Mouse (Mus musculus): Measurements from ENCODE around the gene Ntf5. TPM values are rescaled to one million over a fixed set of nuclear protein-coding genes. Genes with fewer than 3 reads are reported as not detected.

Ntf5 gene
- polyA plus RNA-seq, 2 experiments, result 4.4 to 4.5 TPM

DNA sequence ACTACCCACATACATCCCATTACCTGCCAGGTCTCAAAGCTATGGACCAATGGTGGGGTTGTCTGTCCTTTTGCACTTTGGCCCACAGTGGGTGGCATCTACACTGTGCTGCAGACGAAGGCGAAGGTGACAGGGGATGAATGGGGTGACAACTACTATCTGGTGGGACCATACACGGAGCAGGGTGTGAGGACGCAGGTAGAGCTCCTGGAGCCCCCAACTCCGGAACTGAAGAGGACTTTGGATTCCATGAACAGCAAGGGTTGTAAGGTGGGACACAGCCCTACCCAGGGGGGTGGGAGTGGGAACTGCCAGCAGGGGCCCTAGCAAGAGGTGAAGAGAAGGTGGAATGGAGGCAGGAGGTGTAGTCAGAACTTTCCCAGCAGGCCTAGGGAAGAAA lies 22.9 kb downstream of the Ntf5 start:
- DNase-seq (ENCODE audit: low spot score) (no peak), ATAC-seq (ENCODE audit: low FRiP score, low read depth) (no peak)
- Histone ChIP-seq H3K9ac (ENCODE audit: low read depth, low read length, severe bottlenecking) (no peak overlapping the region), H3K4me2 (replicated peaks; ENCODE audit: low read depth, low read length, severe bottlenecking) (0 out of 2 replicates have a peak overlapping the region, but pooled peaks have one; percentile 80), H3K4me1 (ENCODE audit: control insufficient read depth, insufficient read depth, low read length) (peaks cover 37% of the 10 kb centered on the region), H3K4me3 (replicated peaks; ENCODE audit: low read length) (no peak overlapping the region), H3K9me3 (ENCODE audit: control insufficient read depth, low read length) (no peaks in the 10 kb centered on the region), H3K27ac (replicated peaks; ENCODE audit: low read depth, low read length) (no peak overlapping the region), H3K27me3 (ENCODE audit: control insufficient read depth, insufficient read depth, low read length) (no peaks in the 10 kb centered on the region), H3K36me3 (ENCODE audit: control insufficient read depth, insufficient read depth, low read length) (peaks cover 28% of the 10 kb centered on the region)
- WGBS, result 89% methylated on average over 5 of the region's 5 CpGs
- no peak for TF ChIP-seq POLR2A (IDR thresholded peaks at IDR 0.05; ENCODE audit: borderline replicate concordance, extremely low read depth, insufficient read depth, insufficient read length)

DNA sequence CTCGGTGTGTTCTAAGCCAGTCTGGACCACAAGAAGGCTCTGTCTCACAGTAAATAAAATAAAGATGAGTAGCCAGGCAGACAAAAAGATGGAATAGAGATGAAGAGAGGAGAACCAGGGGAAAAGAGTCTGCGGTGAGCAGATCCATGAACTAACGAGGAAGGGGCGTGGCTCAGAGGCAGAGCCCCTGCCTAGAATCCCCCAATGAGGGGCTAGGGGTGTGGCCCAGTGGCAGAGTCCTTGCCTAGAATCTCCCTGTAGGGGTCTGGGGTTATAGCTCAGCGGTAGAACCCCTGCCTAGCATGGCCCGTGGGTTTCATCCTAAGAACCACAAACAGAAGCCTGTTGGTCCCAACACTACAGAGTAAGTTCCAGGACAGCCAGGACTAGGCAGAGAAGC lies 23.6 kb downstream of the Ntf5 start:
- WGBS, result 22% methylated on average over 6 of the region's 6 CpGs
- Histone ChIP-seq H3K36me3 (ENCODE audit: control insufficient read depth, insufficient read depth, low read length) (peaks cover 26% of the 10 kb centered on the region), H3K4me1 (ENCODE audit: control insufficient read depth, insufficient read depth, low read length) (peaks cover 37% of the 10 kb centered on the region), H3K4me3 (replicated peaks; ENCODE audit: low read length) (no peak overlapping the region), H3K27ac (replicated peaks; ENCODE audit: low read depth, low read length) (no peak overlapping the region), H3K27me3 (ENCODE audit: control insufficient read depth, insufficient read depth, low read length) (no peaks in the 10 kb centered on the region), H3K9me3 (ENCODE audit: control insufficient read depth, low read length) (no peaks in the 10 kb centered on the region), H3K4me2 (replicated peaks; ENCODE audit: low read depth, low read length, severe bottlenecking) (peak overlapping the region; percentile 23), H3K9ac (ENCODE audit: low read depth, low read length, severe bottlenecking) (no peak overlapping the region)
- no peak for TF ChIP-seq POLR2A (IDR thresholded peaks at IDR 0.05; ENCODE audit: borderline replicate concordance, extremely low read depth, insufficient read depth, insufficient read length)
- ATAC-seq (ENCODE audit: low FRiP score, low read depth) (no peak), DNase-seq (ENCODE audit: low spot score) (no peak)

DNA sequence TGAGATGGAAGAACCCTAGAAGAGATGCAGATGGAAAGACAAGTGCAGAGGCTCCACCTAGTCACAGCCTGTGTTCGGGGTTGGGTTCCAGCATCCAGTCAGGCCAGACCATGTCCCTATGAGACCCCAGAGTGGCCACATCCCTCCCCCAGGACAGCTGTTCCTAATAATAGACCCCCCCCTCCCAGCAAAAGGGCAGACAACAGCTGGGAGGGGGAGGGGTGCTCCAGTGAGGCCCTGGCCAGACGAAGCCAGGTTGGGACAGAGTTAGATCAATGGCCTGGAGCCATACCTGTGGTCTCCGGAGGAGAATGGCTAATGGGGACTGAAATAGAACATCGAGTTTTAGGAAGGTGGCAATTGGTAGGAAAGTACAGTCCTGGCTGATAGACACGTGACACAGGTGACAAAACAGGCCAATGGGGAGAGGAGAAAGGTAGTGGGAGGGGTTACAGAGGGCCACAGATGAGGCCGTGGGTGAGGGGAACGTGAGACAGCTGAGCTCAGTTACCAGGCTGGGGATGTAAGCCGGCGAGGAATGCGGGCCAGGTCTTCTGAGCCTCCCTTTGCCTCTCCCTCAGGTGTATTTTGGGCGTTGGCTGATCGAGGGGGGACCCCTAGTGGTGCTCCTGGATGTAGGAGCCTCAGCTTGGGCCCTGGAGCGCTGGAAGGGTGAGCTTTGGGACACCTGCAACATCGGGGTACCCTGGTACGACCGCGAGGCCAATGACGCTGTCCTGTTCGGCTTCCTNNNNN lies 24.2 kb downstream of the Ntf5 start, which contains the start of gene Ruvbl2:
Gene Ruvbl2, minus strand, starts transcription at position 576 of the 756 bp plus-strand sequence.
- TF ChIP-seq POLR2A (IDR thresholded peaks at IDR 0.05; ENCODE audit: borderline replicate concordance, extremely low read depth, insufficient read depth, insufficient read length), result no peak
- 11% methylated on average over 18 of the region's 19 CpGs for WGBS
- Histone ChIP-seq H3K4me2 (replicated peaks; ENCODE audit: low read depth, low read length, severe bottlenecking) (peak within 1 kb of the TSS; percentile 36), H3K4me3 (replicated peaks; ENCODE audit: low read length) (0 out of 2 replicates have a peak within 1 kb of the TSS, but pooled peaks have one; percentile 2), H3K9ac (ENCODE audit: low read depth, low read length, severe bottlenecking) (no peak within 1 kb of the TSS), H3K36me3 (ENCODE audit: control insufficient read depth, insufficient read depth, low read length) (peaks cover 28% of the 10 kb centered on the region), H3K27me3 (ENCODE audit: control insufficient read depth, insufficient read depth, low read length) (no peaks in the 10 kb centered on the region), H3K27ac (replicated peaks; ENCODE audit: low read depth, low read length) (no peak within 1 kb of the TSS; the same call in 1 of the 2 replicates), H3K4me1 (ENCODE audit: control insufficient read depth, insufficient read depth, low read length) (peaks cover 37% of the 10 kb centered on the region), H3K9me3 (ENCODE audit: control insufficient read depth, low read length) (no peaks in the 10 kb centered on the region)
- ATAC-seq (ENCODE audit: low FRiP score, low read depth), result no peak
- no peak for DNase-seq (ENCODE audit: low spot score)

DNA sequence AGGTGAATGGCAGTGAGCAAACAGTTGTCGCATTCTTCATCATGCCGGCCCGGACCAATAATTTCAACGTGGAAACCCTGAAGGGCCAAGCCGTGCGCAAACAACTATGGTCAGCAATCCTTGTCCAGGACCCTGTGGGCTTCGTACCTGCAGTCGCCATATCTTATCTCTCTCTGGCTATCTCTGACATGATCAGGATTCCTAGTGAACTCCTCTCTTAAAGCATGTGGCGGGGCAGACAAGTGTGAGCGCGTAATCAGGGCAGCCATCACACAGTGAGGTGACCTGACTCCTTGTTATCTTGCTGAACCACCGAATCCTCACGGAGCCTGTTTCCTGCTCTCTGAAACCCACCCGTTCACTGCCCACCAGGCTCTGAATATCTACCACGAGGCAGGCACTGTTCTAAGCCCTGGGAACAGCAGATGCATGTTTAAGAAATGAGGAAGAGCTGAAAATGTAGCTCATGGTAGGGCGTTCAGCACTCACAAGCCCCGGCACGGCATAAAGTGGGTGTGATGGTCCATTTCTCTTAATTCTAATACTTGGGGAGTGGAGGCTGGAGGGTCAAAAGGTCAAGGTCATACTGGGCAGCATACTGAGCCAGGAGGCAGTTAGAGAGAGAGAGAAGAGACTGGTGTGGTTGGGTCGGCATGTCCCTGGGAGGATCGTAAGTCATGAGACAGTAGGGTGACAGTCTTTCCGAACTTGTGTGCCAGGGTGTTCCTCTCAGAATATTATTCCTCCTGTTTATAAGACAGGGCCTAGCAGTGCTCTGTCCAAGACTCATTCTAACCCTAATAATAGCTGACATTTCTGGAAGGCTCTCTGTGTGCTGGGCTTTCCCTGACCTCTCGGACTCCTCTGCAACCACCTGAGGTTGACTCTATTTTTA lies 30.3 kb downstream of the Ntf5 start:
- H3K9me3 ChIP-seq (ENCODE audit: control insufficient read depth, low read length), result no peaks in the 10 kb centered on the region
- no peaks in the 10 kb centered on the region for H3K4me1 ChIP-seq (ENCODE audit: control insufficient read depth, insufficient read depth, low read length)
- ATAC-seq (ENCODE audit: low FRiP score, low read depth), result no peak
- TF ChIP-seq POLR2A (IDR thresholded peaks at IDR 0.05; ENCODE audit: borderline replicate concordance, extremely low read depth, insufficient read depth, insufficient read length), result no peak
- no peak overlapping the region for H3K4me2 ChIP-seq (replicated peaks; ENCODE audit: low read depth, low read length, severe bottlenecking)
- H3K27ac ChIP-seq (replicated peaks; ENCODE audit: low read depth, low read length), result no peak overlapping the region
- H3K36me3 ChIP-seq (ENCODE audit: control insufficient read depth, insufficient read depth, low read length), result peaks cover 72% of the 10 kb centered on the region
- H3K4me3 ChIP-seq (replicated peaks; ENCODE audit: low read length), result no peak overlapping the region
- H3K9ac ChIP-seq (ENCODE audit: low read depth, low read length, severe bottlenecking), result no peak overlapping the region
- no peaks in the 10 kb centered on the region for H3K27me3 ChIP-seq (ENCODE audit: control insufficient read depth, insufficient read depth, low read length)
- no peak for DNase-seq (ENCODE audit: low spot score)
- 84% methylated on average over 22 of the region's 22 CpGs for WGBS

DNA sequence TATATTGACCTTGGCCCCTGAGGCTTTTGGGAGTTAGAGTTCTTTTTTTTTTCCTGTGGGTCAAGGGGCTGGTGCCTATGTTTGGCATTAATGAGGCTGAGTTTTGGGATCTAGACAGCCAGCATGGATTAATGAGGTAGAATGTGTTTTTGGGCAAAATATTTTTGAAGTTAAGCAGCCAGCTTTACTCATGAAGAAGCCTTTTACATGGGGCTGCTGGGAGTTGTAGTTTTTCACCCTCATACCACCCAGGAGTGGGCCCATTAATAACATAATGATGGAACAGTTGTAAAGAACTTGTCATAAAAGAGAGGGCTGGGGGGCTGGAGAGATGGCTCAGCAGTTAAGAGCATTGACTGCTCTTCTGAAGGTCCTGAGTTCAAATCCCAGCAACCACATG lies 33.1 kb downstream of the Ntf5 start:
- ATAC-seq (ENCODE audit: low FRiP score, low read depth) (no peak), DNase-seq (ENCODE audit: low spot score) (no peak)
- H3K9me3 ChIP-seq (ENCODE audit: control insufficient read depth, low read length), result no peaks in the 10 kb centered on the region
- H3K4me3 ChIP-seq (replicated peaks; ENCODE audit: low read length), result no peak overlapping the region
- TF ChIP-seq POLR2A (IDR thresholded peaks at IDR 0.05; ENCODE audit: borderline replicate concordance, extremely low read depth, insufficient read depth, insufficient read length), result no peak
- peaks cover 62% of the 10 kb centered on the region for H3K36me3 ChIP-seq (ENCODE audit: control insufficient read depth, insufficient read depth, low read length)
- no peaks in the 10 kb centered on the region for H3K4me1 ChIP-seq (ENCODE audit: control insufficient read depth, insufficient read depth, low read length)
- no peaks in the 10 kb centered on the region for H3K27me3 ChIP-seq (ENCODE audit: control insufficient read depth, insufficient read depth, low read length)
- no peak overlapping the region for H3K9ac ChIP-seq (ENCODE audit: low read depth, low read length, severe bottlenecking)
- no peak overlapping the region for H3K4me2 ChIP-seq (replicated peaks; ENCODE audit: low read depth, low read length, severe bottlenecking)
- H3K27ac ChIP-seq (replicated peaks; ENCODE audit: low read depth, low read length), result no peak overlapping the region
